Mouse (Mus musculus) bone marrow, adult 2 months (tissue): ENCODE measurements around the gene Ppp2r3a.

Experiments used
- CTCF ChIP-seq: fragments of 200-500 bp; IDR thresholded peaks from 2 replicates; pipeline ENCODE4 v1.5.1; 2011; ENCODE audit warnings: low read length, control low read depth; ENCODE audit not compliant: control insufficient read depth, insufficient read depth
- POLR2A ChIP-seq: fragments of 200-500 bp; IDR thresholded peaks from 2 replicates; pipeline ENCODE4 v1.6.1; 2011; ENCODE audit warnings: low read depth, mild to moderate bottlenecking, control low read depth, low read length, borderline replicate concordance; ENCODE audit not compliant: control insufficient read depth

DNA sequence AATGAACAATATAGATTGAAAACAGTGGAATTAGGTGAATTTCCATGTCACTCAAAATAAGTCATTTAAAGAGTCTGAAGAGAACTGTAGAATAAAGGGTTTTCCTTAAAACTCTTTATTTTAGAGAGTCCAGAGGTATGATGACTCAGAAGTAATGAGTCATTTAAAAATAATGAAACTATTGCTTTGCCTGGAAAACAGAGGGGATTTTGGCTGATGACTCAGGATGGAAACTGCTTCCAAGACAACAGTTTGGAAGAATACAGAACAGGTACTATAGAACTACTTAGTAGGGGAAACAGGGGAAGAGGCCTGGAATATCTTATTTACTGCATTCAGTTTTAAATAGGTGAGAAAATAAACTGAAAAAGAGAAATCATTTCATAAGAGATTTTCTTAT is 22.7 kb downstream of the Ppp2r3a start:
- no peak for TF ChIP-seq CTCF
- TF ChIP-seq POLR2A = no peak
